Mouse (Mus musculus) heart, postnatal 0 days (tissue): ENCODE measurements at regions not wholly inside any gene's neighbourhood (a gene's known extent, or its start where the extent isn't known, plus 50 kb on each side); places are given as distances from the start of the nearest gene placed in this dataset.

ENCODE experiments used
- ATAC-seq: fragments of 200-750 bp; cut with Nextera tagmentation; 2 replicates; pipeline ENCODE4 v1.8.0; 2017; ENCODE audit warnings: low read depth, moderate number of reproducible peaks, moderate library complexity; ENCODE audit not compliant: insufficient read depth
- DNase-seq: peaks from one replicate; pipeline ENCODE4 v3.0.0-alpha.2; 2016; ENCODE audit warnings: low spot score
- H3K27ac ChIP-seq: fragments of 300-500 bp; sonication (generic); 2 replicates; pipeline ENCODE4 v1.5.1; 2014; ENCODE audit warnings: low read depth, mild to moderate bottlenecking
- H3K27me3 ChIP-seq: fragments of 300-500 bp; sonication (generic); 2 replicates; pipeline ENCODE4 v1.6.1; 2014; ENCODE audit warnings: low read length, mixed read lengths; ENCODE audit not compliant: control insufficient read depth, insufficient read depth
- H3K36me3 ChIP-seq: fragments of 300-500 bp; sonication (generic); replicated peaks from 2 replicates; pipeline ENCODE4 v1.6.1; 2014; ENCODE audit warnings: low read length, mixed read lengths; ENCODE audit not compliant: control insufficient read depth, insufficient read depth
- H3K4me1 ChIP-seq: fragments of 300-500 bp; sonication (generic); 2 replicates; pipeline ENCODE4 v1.6.1; 2014; ENCODE audit warnings: antibody characterized with exemption; ENCODE audit not compliant: control insufficient read depth, insufficient read depth
- H3K4me2 ChIP-seq: fragments of 300-500 bp; sonication (generic); 2 replicates; pipeline ENCODE4 v1.6.1; 2014; ENCODE audit warnings: low read depth, mild to moderate bottlenecking, low read length, moderate library complexity
- H3K4me3 ChIP-seq: fragments of 300-500 bp; sonication (generic); 2 replicates; pipeline ENCODE4 v1.5.1; 2014; ENCODE audit warnings: low read depth, low read length
- H3K9ac ChIP-seq: fragments of 300-500 bp; sonication (generic); replicated peaks from 2 replicates; pipeline ENCODE4 v1.6.1; 2014; ENCODE audit warnings: low read depth, low read length, mixed read lengths
- H3K9me3 ChIP-seq: fragments of 300-500 bp; sonication (generic); replicated peaks from 2 replicates; pipeline ENCODE4 v1.6.1; 2016; ENCODE audit warnings: low read length; ENCODE audit not compliant: control insufficient read depth
- CTCF ChIP-seq: IDR thresholded peaks from 2 replicates; pipeline ENCODE4 v1.5.1; 2016; ENCODE audit warnings: antibody characterized with exemption, control low read depth, low read depth
- EP300 ChIP-seq: IDR thresholded peaks from 2 replicates; pipeline ENCODE4 v1.6.1; 2016; ENCODE audit warnings: antibody characterized with exemption, low read depth
- WGBS: fragments of 180-500 bp; shearing (Covaris S2); extraction: QIAGEN DNeasy Blood & Tissue Kit; methylation state at CpG from one replicate; pipeline ENCODE4 v1.1.7; 2014; 5-methylcytosine and 5-hydroxymethylcytosine counted together

GRCm38 (mm10) chr13:60493836-60494235 lies 107.9 kb upstream of the Dapk1 start:
- DNase-seq, result no peak
- H3K9ac ChIP-seq, result no peak overlapping the region
- 80% methylated on average over 5 of the region's 5 CpGs for WGBS
- H3K4me3 ChIP-seq, result no peak overlapping the region
- no peak for ATAC-seq
- TF ChIP-seq CTCF (no peak), EP300 (no peak)
- peaks cover 2% of the 10 kb centered on the region; the same call in 1 of the 2 replicates for H3K4me1 ChIP-seq
- H3K9me3 ChIP-seq, result no peaks in the 10 kb centered on the region
- H3K27me3 ChIP-seq, result no peaks in the 10 kb centered on the region
- no peak overlapping the region for H3K4me2 ChIP-seq
- no peak overlapping the region for H3K27ac ChIP-seq
- no peaks in the 10 kb centered on the region for H3K36me3 ChIP-seq

GRCm38 (mm10) chr13:60497714-60498400 lies 103.9 kb upstream of the Dapk1 start:
- 37% methylated on average over 18 of the region's 18 CpGs for WGBS
- Histone ChIP-seq H3K9ac (no peak overlapping the region), H3K27ac (no peak overlapping the region), H3K9me3 (no peaks in the 10 kb centered on the region), H3K27me3 (no peaks in the 10 kb centered on the region), H3K4me3 (no peak overlapping the region), H3K36me3 (no peaks in the 10 kb centered on the region), H3K4me2 (no peak overlapping the region), H3K4me1 (no peaks in the 10 kb centered on the region)
- no peak for ATAC-seq
- DNase-seq, result no peak
- TF ChIP-seq CTCF (no peak), EP300 (no peak)

GRCm38 (mm10) chr13:60504196-60504595 lies 97.6 kb upstream of the Dapk1 start:
- DNase-seq (no peak), ATAC-seq (no peak)
- WGBS, result 55% methylated on average over 2 of the region's 2 CpGs
- H3K36me3 ChIP-seq, result no peaks in the 10 kb centered on the region
- H3K9me3 ChIP-seq, result peaks cover 7% of the 10 kb centered on the region; the same call in 1 of the 2 replicates
- no peak overlapping the region for H3K27ac ChIP-seq
- no peak overlapping the region for H3K9ac ChIP-seq
- TF ChIP-seq CTCF (no peak), EP300 (no peak)
- no peak overlapping the region for H3K4me3 ChIP-seq
- H3K4me2 ChIP-seq, result no peak overlapping the region
- H3K27me3 ChIP-seq, result no peaks in the 10 kb centered on the region
- no peaks in the 10 kb centered on the region for H3K4me1 ChIP-seq

GRCm38 (mm10) chr13:60507611-60508010 lies 94.1 kb upstream of the Dapk1 start:
- Histone ChIP-seq H3K9me3 (peaks cover 7% of the 10 kb centered on the region; the same call in 1 of the 2 replicates), H3K27me3 (no peaks in the 10 kb centered on the region), H3K4me1 (no peaks in the 10 kb centered on the region), H3K27ac (no peak overlapping the region), H3K36me3 (no peaks in the 10 kb centered on the region), H3K9ac (no peak overlapping the region), H3K4me2 (no peak overlapping the region), H3K4me3 (no peak overlapping the region)
- WGBS, result 72% methylated on average over 3 of the region's 3 CpGs
- TF ChIP-seq CTCF (no peak), EP300 (no peak)
- DNase-seq, result no peak
- ATAC-seq, result no peak

GRCm38 (mm10) chr13:60508054-60508453 lies 93.7 kb upstream of the Dapk1 start:
- no peak for DNase-seq
- no peak for ATAC-seq
- Histone ChIP-seq H3K36me3 (no peaks in the 10 kb centered on the region), H3K27me3 (no peaks in the 10 kb centered on the region), H3K4me3 (no peak overlapping the region), H3K27ac (no peak overlapping the region), H3K9me3 (peaks cover 7% of the 10 kb centered on the region; the same call in 1 of the 2 replicates), H3K4me2 (no peak overlapping the region), H3K9ac (no peak overlapping the region), H3K4me1 (no peaks in the 10 kb centered on the region)
- 62% methylated on average over 4 of the region's 4 CpGs for WGBS
- TF ChIP-seq EP300 (no peak), CTCF (no peak)

- H3K4me1 ChIP-seq, result no peaks in the 10 kb centered on the region
- H3K27ac ChIP-seq, result no peak overlapping the region
- ATAC-seq, result no peak
- H3K4me3 ChIP-seq, result no peak overlapping the region
- no peak overlapping the region for H3K9ac ChIP-seq
- WGBS, result 71% methylated on average over 5 of the region's 5 CpGs
- H3K36me3 ChIP-seq, result no peaks in the 10 kb centered on the region
- TF ChIP-seq EP300 (no peak), CTCF (no peak)
- no peaks in the 10 kb centered on the region for H3K27me3 ChIP-seq
- no peak for DNase-seq
- H3K4me2 ChIP-seq, result no peak overlapping the region
- H3K9me3 ChIP-seq, result 0 out of 2 replicates have a peak, but pooled peaks cover 1% of the 10 kb centered on the region
These were observed 92.9 kb upstream of the Dapk1 start for GRCm38 (mm10) chr13:60508856-60509255.
